Mouse (Mus musculus) layer of hippocampus, adult 2 months (tissue): Measurements from ENCODE around the gene Sh2d3c. TPM values are rescaled to one million over a fixed set of nuclear protein-coding genes. Genes with fewer than 3 reads are reported as not detected.

Source experiments
- DNase-seq, 2 experiments: peaks; one replicate each; pipeline ENCODE4 v3.0.0; 2022; ENCODE audit warnings: low spot score in 2 of 2
- H3K27ac ChIP-seq: fragments of 200-600 bp; 2 replicates; pipeline ENCODE4 v1.8.1; 2022
- H3K4me3 ChIP-seq: fragments of 200-600 bp; 2 replicates; pipeline ENCODE4 v1.8.1; 2022; ENCODE audit warnings: mild to moderate bottlenecking
- CTCF ChIP-seq: fragments of 200-600 bp; conservative IDR thresholded peaks from 2 replicates; pipeline ENCODE4 v1.8.1; 2022; ENCODE audit warnings: antibody characterized with exemption, mild to moderate bottlenecking, moderate library complexity
- total RNA-seq, 2 experiments: library from RNA; stranded (reverse); gene quantifications; 2 replicates each; pipeline ENCODE4 v1.2.3; 2021

Sh2d3c gene
- total RNA-seq, 2 experiments from 2014 or later = 18.9 to 20.1 TPM

GRCm38 (mm10) chr2:32756674-32757055 lies 35.8 kb downstream of the Sh2d3c start:
- Histone ChIP-seq H3K27ac (no peak overlapping the region), H3K4me3 (no peak overlapping the region; the same call in 1 of the 2 replicates)
- no peak for TF ChIP-seq CTCF
- DNase-seq = no peak

- peak; percentile 88 for TF ChIP-seq CTCF
- Histone ChIP-seq H3K4me3 (peak within 1 kb of the TSS; percentile 72), H3K27ac (peak within 1 kb of the TSS; percentile 96)
- peak; percentile 97 to 98 for DNase-seq
These were observed 36.4 kb downstream of the Sh2d3c start, which contains the start of gene Tor2a for GRCm38 (mm10) chr2:32757056-32757845. Gene Tor2a, plus strand, starts transcription at chr2:32757234.

DNA sequence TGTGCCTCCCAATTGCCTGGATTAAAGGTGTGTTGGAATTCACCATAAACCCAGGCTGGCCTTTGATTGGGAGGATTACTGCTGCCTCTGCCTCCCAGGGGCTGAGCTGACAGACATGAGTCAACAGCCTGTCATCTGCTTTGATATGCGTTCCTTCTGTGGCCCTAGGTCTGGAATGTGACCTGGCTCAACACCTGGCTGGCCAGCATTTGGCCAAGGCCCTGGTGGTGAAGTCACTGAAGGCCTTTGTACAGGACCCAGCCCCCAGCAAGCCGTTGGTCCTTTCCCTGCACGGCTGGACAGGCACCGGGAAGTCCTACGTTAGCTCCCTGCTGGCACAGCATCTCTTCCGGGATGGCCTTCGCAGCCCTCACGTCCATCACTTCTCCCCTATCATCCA lies 37.6 kb downstream of the Sh2d3c start:
- Histone ChIP-seq H3K4me3 (peak overlapping the region; percentile 1; the same call in 1 of the 2 replicates), H3K27ac (peak overlapping the region; percentile 46; the same call in 1 of the 2 replicates)
- DNase-seq = no peak
- TF ChIP-seq CTCF = no peak

- no peak for DNase-seq
- peak overlapping the region; percentile 1; the same call in 1 of the 2 replicates for H3K4me3 ChIP-seq
- no peak for TF ChIP-seq CTCF
- H3K27ac ChIP-seq = peak overlapping the region; percentile 46; the same call in 1 of the 2 replicates
These were observed 38.1 kb downstream of the Sh2d3c start for GRCm38 (mm10) chr2:32759001-32759400.

GRCm38 (mm10) chr2:32761361-32761760 lies 40.5 kb downstream of the Sh2d3c start:
- TF ChIP-seq CTCF = no peak
- no peak overlapping the region for H3K4me3 ChIP-seq
- no peak overlapping the region for H3K27ac ChIP-seq
- DNase-seq = no peak

GRCm38 (mm10) chr2:32761859-32762258 lies 41.0 kb downstream of the Sh2d3c start:
- no peak for TF ChIP-seq CTCF
- Histone ChIP-seq H3K4me3 (no peak overlapping the region), H3K27ac (no peak overlapping the region)
- no peak for DNase-seq

DNA sequence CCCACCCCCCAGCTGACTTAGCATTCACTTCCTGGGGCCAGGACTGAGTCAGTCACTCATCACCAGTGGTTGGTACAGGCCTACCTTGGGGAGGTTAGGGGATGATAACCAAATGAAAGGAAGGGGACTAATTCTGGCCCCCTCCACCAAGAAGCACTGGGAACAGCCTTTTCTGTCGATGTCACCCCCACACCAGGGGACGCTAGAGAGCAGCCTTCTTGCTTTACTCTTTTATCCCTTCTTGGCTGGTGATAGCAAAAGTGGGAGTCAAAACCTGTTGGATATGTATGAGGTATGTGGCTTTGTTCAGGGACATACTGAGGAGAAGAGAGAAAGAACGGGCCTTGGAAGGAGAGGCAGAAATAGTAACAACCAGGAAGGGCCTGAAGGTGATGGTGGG lies 42.5 kb downstream of the Sh2d3c start:
- Histone ChIP-seq H3K4me3 (no peak overlapping the region), H3K27ac (no peak overlapping the region)
- DNase-seq = no peak
- TF ChIP-seq CTCF = peak; percentile 61

GRCm38 (mm10) chr2:32767241-32767640 lies 46.4 kb downstream of the Sh2d3c start:
- DNase-seq = no peak
- Histone ChIP-seq H3K27ac (no peak overlapping the region), H3K4me3 (no peak overlapping the region)
- no peak for TF ChIP-seq CTCF

GRCm38 (mm10) chr2:32768661-32769285 lies 47.9 kb downstream of the Sh2d3c start:
- no peak overlapping the region for H3K4me3 ChIP-seq
- no peak overlapping the region for H3K27ac ChIP-seq
- no peak for TF ChIP-seq CTCF
- no peak for DNase-seq

- Histone ChIP-seq H3K4me3 (no peak overlapping the region), H3K27ac (no peak overlapping the region)
- DNase-seq = no peak
- no peak for TF ChIP-seq CTCF
These were observed 48.7 kb downstream of the Sh2d3c start for GRCm38 (mm10) chr2:32769327-32770085.

GRCm38 (mm10) chr2:32771886-32772285 lies 51.0 kb downstream of the Sh2d3c start:
- DNase-seq = no peak
- Histone ChIP-seq H3K4me3 (no peak overlapping the region), H3K27ac (no peak overlapping the region)
- no peak for TF ChIP-seq CTCF

GRCm38 (mm10) chr2:32772626-32773279 lies 51.9 kb downstream of the Sh2d3c start:
- no peak for TF ChIP-seq CTCF
- no peak overlapping the region for H3K27ac ChIP-seq
- DNase-seq = no peak
- no peak overlapping the region for H3K4me3 ChIP-seq
